Mouse (Mus musculus) limb, embryonic 12.5 days (tissue): ENCODE results near the gene Rpl24. TPM values are rescaled to one million over a fixed set of nuclear protein-coding genes. Genes with fewer than 3 reads are reported as not detected.

Experiments
- ATAC-seq: fragments of 200-750 bp; cut with Nextera tagmentation; 2 replicates; pipeline ENCODE4 v1.8.0; 2017; ENCODE audit warnings: low read depth, moderate TSS enrichment; ENCODE audit not compliant: insufficient number of reproducible peaks, insufficient read depth, low FRiP score, low TSS enrichment
- H3K27ac ChIP-seq: fragments of 300-500 bp; sonication (generic); 2 replicates; pipeline ENCODE4 v1.5.1; 2016; ENCODE audit warnings: mild to moderate bottlenecking, moderate library complexity
- H3K27me3 ChIP-seq: fragments of 300-500 bp; sonication (generic); 2 replicates; pipeline ENCODE4 v1.6.1; 2016; ENCODE audit warnings: mild to moderate bottlenecking, moderate library complexity
- H3K36me3 ChIP-seq: fragments of 300-500 bp; sonication (generic); 2 replicates; pipeline ENCODE4 v1.6.1; 2016; ENCODE audit warnings: mild to moderate bottlenecking, moderate library complexity
- H3K4me1 ChIP-seq: fragments of 300-500 bp; sonication (generic); replicated peaks from 2 replicates; pipeline ENCODE4 v1.6.1; 2016
- H3K4me2 ChIP-seq: fragments of 300-500 bp; sonication (generic); 2 replicates; pipeline ENCODE4 v1.6.1; 2016; ENCODE audit warnings: mild to moderate bottlenecking, moderate library complexity
- H3K4me3 ChIP-seq: fragments of 300-500 bp; sonication (generic); replicated peaks from 2 replicates; pipeline ENCODE4 v1.5.1; 2016; ENCODE audit warnings: mild to moderate bottlenecking
- H3K9ac ChIP-seq: fragments of 300-500 bp; sonication (generic); replicated peaks from 2 replicates; pipeline ENCODE4 v1.6.1; 2016; ENCODE audit warnings: mild to moderate bottlenecking, moderate library complexity
- H3K9me3 ChIP-seq: fragments of 300-500 bp; sonication (generic); 2 replicates; pipeline ENCODE4 v1.6.1; 2016; ENCODE audit warnings: mild to moderate bottlenecking, moderate library complexity
- WGBS: fragments of 180-500 bp; shearing (Covaris S2); methylation state at CpG from one replicate; pipeline ENCODE4 v1.1.7; 2016; 5-methylcytosine and 5-hydroxymethylcytosine counted together
- polyA plus RNA-seq: library from polyadenylated mRNA; unstranded; fragments of >200 nt; fragmentation: Nextera tagmentation; extraction: Ambion mirVana; gene quantifications from 2 replicates; pipeline ENCODE4 v1.2.1, GENCODE M21; 2016

Rpl24 gene
- polyA plus RNA-seq, 1 experiment from 2014 or later = 860 TPM

GRCm38 (mm10) chr16:55972626-55973201 lies 6.6 kb downstream of the Rpl24 start:
- H3K36me3 ChIP-seq = peaks cover 41% of the 10 kb centered on the region
- ATAC-seq = no peak
- peak overlapping the region; percentile 98 for H3K4me3 ChIP-seq
- H3K9ac ChIP-seq = no peak overlapping the region
- H3K4me2 ChIP-seq = peak overlapping the region; percentile 71
- H3K27ac ChIP-seq = peak overlapping the region; percentile 75; the same call in 1 of the 2 replicates
- H3K4me1 ChIP-seq = peaks cover 23% of the 10 kb centered on the region
- H3K9me3 ChIP-seq = no peaks in the 10 kb centered on the region
- WGBS = 55% methylated on average over 10 of the region's 10 CpGs
- no peaks in the 10 kb centered on the region for H3K27me3 ChIP-seq

DNA sequence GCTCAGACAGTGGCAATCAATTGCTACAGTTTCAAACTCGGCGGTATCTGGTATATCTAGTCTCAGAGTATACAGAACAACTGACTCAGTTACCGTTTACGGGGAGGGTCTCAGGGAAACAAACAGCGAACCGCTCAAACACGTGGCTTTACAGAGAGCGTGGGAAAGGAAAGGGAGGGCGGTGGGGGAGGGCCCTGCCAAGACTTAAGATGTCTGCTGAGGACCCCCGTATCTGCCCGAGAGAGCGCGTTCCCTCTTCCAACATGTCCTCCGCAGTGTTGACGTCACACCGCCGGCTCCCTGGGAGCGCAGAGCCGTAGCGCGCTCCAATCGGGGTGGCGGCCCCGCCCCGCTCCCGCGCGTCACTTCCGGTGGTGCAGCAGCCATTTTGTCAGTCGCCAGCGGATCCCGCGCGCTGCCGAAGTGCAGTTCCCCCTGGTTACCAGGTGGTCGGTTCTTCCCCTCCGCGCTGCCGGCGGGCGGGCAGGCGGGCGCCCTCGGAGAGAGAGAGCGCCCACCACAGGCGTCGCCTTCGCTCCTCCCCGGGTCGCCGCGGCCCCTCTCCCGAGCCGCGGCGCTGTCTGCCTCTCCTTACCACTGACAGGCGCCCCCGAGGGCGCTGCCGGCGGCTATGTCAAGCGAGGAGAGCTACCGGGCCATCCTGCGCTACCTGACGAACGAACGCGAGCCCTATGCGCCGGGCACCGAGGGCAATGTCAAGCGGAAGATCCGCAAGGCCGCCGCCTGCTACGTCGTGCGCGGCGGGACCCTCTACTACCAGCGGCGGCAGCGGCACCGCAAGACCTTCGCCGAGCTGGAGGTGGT lies 7.6 kb downstream of the Rpl24 start, which contains the start of gene Zbtb11:
TSS of gene Zbtb11 (plus strand) at position 453 of the 825 bp plus-strand sequence.
- no peaks in the 10 kb centered on the region for H3K27me3 ChIP-seq
- no peaks in the 10 kb centered on the region for H3K9me3 ChIP-seq
- peak within 1 kb of the TSS; percentile 98 for H3K4me3 ChIP-seq
- H3K27ac ChIP-seq = peak within 1 kb of the TSS; percentile 91
- WGBS = under 1% methylated on average over 75 of the region's 86 CpGs
- peak within 1 kb of the TSS; percentile 71 for H3K4me2 ChIP-seq
- H3K4me1 ChIP-seq = peaks cover 23% of the 10 kb centered on the region
- peaks cover 43% of the 10 kb centered on the region for H3K36me3 ChIP-seq
- peak within 1 kb of the TSS; percentile 89 for H3K9ac ChIP-seq
- ATAC-seq = peak; percentile 98

- H3K9me3 ChIP-seq = no peaks in the 10 kb centered on the region
- ATAC-seq = peak; percentile 86
- peak overlapping the region; percentile 89 for H3K9ac ChIP-seq
- peak overlapping the region; percentile 98 for H3K4me3 ChIP-seq
- peaks cover 23% of the 10 kb centered on the region for H3K4me1 ChIP-seq
- H3K36me3 ChIP-seq = peaks cover 36% of the 10 kb centered on the region
- peak overlapping the region; percentile 91 for H3K27ac ChIP-seq
- peak overlapping the region; percentile 71 for H3K4me2 ChIP-seq
- WGBS = under 1% methylated on average over 48 of the region's 55 CpGs
- H3K27me3 ChIP-seq = no peaks in the 10 kb centered on the region
Measured at GRCm38 (mm10) chr16:55974256-55974902, 8.3 kb downstream of the Rpl24 start.

DNA sequence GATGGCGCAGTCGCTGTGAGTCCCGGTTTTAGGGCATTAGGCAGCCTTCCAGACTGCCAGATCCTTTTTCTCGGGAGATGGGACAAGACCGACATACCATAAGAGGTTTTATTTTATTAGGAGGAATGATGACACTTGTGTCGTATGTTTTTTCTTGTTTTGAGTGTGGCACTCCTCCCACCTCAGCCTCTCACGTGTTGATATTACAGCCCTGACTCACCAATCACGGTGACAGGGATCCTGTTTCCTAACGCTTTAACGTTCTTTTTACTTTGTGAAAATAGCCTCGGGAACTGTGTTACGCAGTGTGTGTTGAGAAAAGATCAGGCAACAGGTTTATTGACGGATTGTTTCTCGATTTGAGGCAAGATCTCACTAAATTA lies 8.8 kb downstream of the Rpl24 start:
- H3K4me1 ChIP-seq = peaks cover 22% of the 10 kb centered on the region
- no peaks in the 10 kb centered on the region for H3K9me3 ChIP-seq
- H3K9ac ChIP-seq = peak overlapping the region; percentile 89
- H3K4me2 ChIP-seq = peak overlapping the region; percentile 71
- peak overlapping the region; percentile 91 for H3K27ac ChIP-seq
- peak overlapping the region; percentile 98 for H3K4me3 ChIP-seq
- ATAC-seq = 0 out of 2 replicates have a peak, but pooled peaks have one; percentile 4
- peaks cover 31% of the 10 kb centered on the region for H3K36me3 ChIP-seq
- WGBS = 5% methylated on average over 14 of the region's 14 CpGs
- H3K27me3 ChIP-seq = no peaks in the 10 kb centered on the region

DNA sequence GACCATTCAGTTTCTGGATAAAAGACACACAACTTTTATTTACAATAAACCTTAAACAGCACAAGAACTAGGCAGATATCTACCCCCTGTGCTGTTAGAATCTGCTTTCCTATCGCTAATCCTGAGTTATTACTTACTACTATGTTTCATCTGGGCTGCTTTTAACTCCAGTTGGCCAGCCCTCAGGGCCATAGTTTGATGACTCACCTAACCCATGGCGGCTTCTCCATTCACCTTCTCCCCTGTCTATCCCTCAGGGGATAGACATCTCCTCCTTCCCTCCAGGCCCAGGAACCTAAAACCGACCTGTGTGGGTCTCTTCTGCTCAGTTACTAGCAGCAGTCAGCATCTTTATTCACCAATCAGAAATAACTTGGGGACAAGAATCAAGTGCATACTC lies 19.9 kb downstream of the Rpl24 start:
- ATAC-seq = no peak
- Histone ChIP-seq H3K4me2 (no peak overlapping the region), H3K4me3 (no peak overlapping the region), H3K9me3 (no peaks in the 10 kb centered on the region), H3K4me1 (no peaks in the 10 kb centered on the region), H3K36me3 (peaks cover 69% of the 10 kb centered on the region), H3K27ac (no peak overlapping the region), H3K9ac (no peak overlapping the region), H3K27me3 (no peaks in the 10 kb centered on the region)
- 91% methylated on average over 3 of the region's 3 CpGs for WGBS

- no peak for ATAC-seq
- Histone ChIP-seq H3K4me3 (no peak overlapping the region), H3K4me2 (no peak overlapping the region), H3K27ac (no peak overlapping the region), H3K4me1 (no peaks in the 10 kb centered on the region), H3K9ac (no peak overlapping the region), H3K36me3 (peaks cover 69% of the 10 kb centered on the region), H3K27me3 (no peaks in the 10 kb centered on the region), H3K9me3 (no peaks in the 10 kb centered on the region)
- 92% methylated on average over 4 of the region's 4 CpGs for WGBS
Measured at GRCm38 (mm10) chr16:55990311-55990710, 24.2 kb downstream of the Rpl24 start.

DNA sequence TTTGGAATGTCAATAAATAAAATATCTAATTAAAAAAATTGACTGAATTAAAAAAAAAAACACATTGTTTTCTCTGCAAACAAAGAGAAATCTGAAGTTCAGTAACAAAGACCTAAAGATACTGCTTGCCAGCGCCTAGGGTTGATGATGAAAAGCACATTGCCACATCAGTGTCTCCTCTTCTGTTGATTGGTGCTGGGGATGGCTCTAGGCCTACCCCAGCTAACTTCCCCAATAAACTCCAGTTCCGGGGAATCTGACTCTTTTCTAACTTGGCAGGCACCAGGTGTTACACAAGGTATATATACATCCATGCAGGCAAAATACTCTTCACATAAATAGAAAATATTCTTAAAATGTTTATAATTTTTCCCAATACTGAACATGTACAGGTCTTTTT lies 28.2 kb downstream of the Rpl24 start:
- 95% methylated on average over 2 of the region's 2 CpGs for WGBS
- H3K9ac ChIP-seq = no peak overlapping the region
- ATAC-seq = no peak
- no peak overlapping the region for H3K4me3 ChIP-seq
- no peak overlapping the region for H3K27ac ChIP-seq
- no peaks in the 10 kb centered on the region for H3K27me3 ChIP-seq
- H3K4me2 ChIP-seq = no peak overlapping the region
- peaks cover 65% of the 10 kb centered on the region for H3K36me3 ChIP-seq
- H3K9me3 ChIP-seq = no peaks in the 10 kb centered on the region
- no peaks in the 10 kb centered on the region for H3K4me1 ChIP-seq

DNA sequence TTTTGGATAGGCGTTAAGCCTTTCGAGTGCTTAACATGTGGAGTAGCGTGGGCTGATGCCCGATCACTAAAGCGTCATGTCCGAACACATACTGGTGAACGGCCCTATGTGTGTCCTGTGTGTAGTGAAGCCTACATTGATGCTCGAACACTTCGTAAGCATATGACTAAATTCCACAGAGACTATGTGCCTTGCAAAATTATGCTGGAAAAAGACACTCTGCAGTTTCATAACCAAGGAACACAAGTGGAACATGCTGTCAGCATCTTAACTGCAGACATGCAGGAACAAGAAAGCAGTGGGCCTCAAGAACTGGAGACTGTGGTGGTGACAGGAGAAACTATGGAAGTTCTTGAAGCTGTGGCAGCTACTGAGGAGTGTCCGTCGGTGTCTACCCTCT lies 40.7 kb downstream of the Rpl24 start:
- H3K9me3 ChIP-seq = no peaks in the 10 kb centered on the region
- H3K9ac ChIP-seq = no peak overlapping the region
- no peaks in the 10 kb centered on the region for H3K27me3 ChIP-seq
- H3K4me2 ChIP-seq = no peak overlapping the region
- H3K36me3 ChIP-seq = peaks cover 55% of the 10 kb centered on the region
- no peak for ATAC-seq
- WGBS = 96% methylated on average over 11 of the region's 11 CpGs
- no peaks in the 10 kb centered on the region for H3K4me1 ChIP-seq
- no peak overlapping the region for H3K27ac ChIP-seq
- no peak overlapping the region for H3K4me3 ChIP-seq

DNA sequence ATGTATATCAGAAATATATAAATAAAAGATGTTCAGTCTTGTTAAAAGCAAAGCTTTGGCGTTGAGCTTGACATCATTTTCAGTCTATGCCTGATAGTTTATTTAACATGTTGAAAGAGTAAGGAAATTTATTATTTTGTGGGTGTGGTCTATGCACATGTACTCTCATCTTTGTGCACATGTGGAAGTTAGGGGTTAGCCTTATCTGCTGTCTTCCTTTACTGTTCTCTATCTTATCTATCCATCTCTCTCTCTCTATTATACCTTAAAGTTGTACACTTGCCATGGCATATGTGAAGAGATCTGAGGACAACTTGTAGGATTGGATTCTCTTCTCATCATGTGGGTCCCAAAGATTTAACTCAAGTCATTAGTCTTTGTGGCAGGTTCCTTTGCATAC lies 42.8 kb downstream of the Rpl24 start:
- Histone ChIP-seq H3K4me2 (no peak overlapping the region), H3K36me3 (peaks cover 53% of the 10 kb centered on the region), H3K9me3 (peaks cover 5% of the 10 kb centered on the region; the same call in 1 of the 2 replicates), H3K4me3 (no peak overlapping the region), H3K27ac (no peak overlapping the region), H3K9ac (no peak overlapping the region), H3K27me3 (no peaks in the 10 kb centered on the region), H3K4me1 (no peaks in the 10 kb centered on the region)
- no peak for ATAC-seq
- WGBS = 90% methylated on average over 1 of the region's 1 CpGs

- H3K4me3 ChIP-seq = no peak overlapping the region
- no peak overlapping the region for H3K27ac ChIP-seq
- no peak overlapping the region for H3K9ac ChIP-seq
- H3K4me1 ChIP-seq = no peaks in the 10 kb centered on the region
- peaks cover 47% of the 10 kb centered on the region for H3K36me3 ChIP-seq
- no peaks in the 10 kb centered on the region for H3K27me3 ChIP-seq
- H3K9me3 ChIP-seq = peaks cover 5% of the 10 kb centered on the region; the same call in 1 of the 2 replicates
- no peak for ATAC-seq
- H3K4me2 ChIP-seq = no peak overlapping the region
- WGBS = 90% methylated on average over 10 of the region's 10 CpGs
Measured at GRCm38 (mm10) chr16:56012789-56013743, 47.0 kb downstream of the Rpl24 start.
